Mouse (Mus musculus): ENCODE data around the gene Gramd2.
"Not testable (repeated sequence)": the region's sequence is repeated elsewhere in the genome, so short reads cannot be mapped to it uniquely, and the experiment has no call there.

Gramd2 gene

DNA sequence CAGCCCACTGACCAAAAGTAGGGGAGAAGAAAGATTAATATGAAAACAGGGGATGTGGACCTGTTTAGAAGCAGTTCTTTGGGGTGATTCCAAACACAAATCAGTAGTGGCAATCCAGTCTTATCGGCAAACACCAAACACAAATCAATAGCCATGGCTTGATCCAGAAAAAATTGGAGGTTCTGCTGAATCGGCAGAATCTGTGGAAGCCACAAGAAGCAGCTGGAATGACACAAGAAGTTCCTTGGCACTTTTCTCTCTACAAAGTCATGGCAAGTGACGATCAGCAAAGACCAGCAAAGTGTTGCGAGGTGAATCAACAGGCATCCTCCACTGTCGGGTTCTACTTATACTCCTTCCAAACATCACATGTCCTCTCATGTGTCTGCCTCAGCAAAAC lies 41.2 kb downstream of the Gramd2 start:
- DNase-seq (ENCODE audit: low read depth, low spot score) = no peak

DNA sequence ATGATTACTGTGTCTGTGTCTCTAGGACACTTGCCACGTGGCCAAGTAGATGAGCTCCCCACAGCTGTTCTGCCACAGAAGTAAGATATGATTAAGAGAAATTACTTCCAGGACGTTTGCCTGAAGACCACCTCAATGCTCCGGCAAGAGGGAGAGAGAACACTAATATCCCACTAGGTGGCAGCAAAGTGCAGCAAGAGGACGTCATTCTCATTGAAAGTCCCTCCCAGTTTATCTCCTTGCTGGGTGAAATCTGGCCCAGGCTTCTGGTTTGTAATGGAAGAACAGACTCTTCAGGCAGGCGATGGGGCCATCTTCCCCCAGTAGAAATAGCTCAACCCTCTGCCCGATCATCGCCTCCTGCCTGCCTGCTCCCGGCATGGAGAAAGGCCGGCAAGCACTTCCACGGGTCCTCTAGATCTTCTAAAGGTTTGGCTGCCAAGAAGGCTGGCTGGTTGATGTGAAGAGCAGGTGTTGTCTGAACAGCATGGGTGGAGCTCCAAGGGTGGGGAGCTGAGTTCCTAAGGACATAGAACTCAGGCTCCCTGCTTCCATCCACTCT lies 43.2 kb downstream of the Gramd2 start:
- peak; percentile 90 for DNase-seq (ENCODE audit: low read depth, low spot score)

DNA sequence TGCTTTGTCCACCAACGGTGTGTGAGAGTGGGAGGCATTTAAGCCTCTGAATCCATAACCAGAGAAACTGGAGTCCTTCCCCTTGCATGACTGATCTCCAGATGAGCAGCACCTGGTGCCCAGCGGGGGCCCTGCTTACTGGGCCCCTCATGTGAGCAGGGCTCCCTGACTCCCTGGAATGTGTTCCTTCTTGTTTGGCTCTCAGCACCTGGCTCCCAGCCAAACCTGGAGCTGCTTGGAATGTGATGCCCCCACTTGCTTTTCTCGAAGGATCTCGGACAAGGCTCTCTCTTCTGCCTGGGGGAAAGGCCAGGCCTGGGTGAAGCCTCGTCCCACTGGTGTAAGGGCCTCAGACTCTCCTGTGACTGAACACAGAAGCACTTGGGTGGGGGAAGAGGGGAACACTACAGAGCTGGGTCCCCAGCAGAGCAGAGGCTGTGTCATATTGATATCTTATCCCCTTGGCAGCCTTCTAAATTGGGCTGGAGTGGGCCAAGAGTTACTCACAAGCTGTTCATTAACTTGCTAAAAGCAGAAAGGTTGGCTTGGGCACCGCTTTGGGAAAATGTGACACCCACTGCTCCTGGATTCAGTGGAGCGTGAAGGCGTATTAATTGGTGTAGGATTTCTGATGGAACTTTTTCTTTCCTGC lies 44.0 kb downstream of the Gramd2 start:
- DNase-seq (ENCODE audit: low read depth, low spot score) = peak; percentile 54

DNA sequence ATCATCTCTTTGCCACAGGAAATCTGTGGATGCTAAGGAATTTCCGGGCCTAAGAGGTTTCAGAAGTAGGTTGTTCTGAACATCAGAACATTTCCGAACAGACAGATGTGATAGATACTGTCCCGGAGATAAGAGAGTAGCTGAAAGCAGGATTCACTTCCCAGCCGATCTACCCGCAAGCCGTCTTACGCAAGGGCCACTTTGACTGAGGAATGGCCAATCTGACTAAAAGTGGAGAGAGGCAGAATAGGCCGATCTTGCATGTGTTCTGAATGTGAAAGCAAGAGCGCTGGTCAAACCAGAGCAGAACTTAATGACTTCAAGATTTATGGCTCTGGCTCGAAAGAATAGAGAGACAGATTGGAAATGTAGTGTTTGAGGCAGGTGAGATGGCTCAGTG lies 45.6 kb downstream of the Gramd2 start:
- no peak for DNase-seq (ENCODE audit: low read depth, low spot score)

DNA sequence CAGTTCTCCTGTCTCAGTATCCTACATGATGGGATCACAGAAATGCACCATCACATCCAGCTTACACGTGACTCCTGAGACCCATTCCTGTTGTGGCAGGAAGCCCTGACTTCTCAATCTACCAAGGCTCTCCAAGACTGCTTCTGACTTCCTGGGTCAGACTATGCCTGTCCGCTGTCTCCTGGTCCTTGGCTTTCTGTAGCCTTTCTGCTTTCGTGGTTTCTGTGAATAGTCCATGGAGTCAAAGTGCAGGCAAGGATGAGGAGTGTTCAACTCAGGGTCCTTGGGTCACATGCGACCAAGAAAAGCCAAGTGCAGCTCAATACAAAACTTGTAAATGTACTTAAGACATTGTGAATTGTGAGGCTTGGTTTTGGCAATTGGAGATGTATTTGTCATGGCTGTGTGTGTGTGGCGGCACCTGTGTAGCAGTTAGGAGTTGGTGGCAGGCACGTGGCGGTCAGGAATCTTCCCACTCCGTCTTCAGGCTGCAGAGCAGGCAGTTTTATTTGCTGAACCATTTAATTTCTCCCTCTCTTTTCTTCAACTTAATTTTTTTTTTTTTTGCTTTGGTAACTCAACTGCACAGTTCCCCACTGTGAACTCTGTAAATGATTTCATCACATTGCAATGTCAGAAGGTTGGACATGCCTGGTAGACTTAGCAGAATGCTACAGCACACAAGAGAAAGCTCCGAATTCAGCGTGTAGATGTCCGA lies 47.8 kb downstream of the Gramd2 start:
- no peak for DNase-seq (ENCODE audit: low read depth, low spot score)

DNA sequence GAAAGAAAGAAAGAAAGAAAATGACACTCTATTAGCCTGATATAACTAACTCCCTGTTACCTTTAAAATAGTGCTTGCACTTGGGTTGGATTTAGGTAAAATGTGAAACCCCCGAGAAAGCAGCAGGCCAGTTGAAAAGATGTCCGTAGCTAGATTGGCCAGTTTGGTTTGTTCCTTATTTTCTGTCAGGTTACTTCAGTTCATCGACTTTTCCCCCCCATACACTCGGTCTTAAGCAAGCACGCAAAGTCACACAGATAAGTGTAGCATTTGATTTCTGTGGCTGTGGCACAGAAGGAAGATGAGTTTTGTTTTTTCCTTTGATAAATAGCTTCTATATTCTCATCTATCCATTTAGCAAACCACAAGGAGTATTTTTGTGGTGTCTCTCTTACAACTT lies 51.2 kb downstream of the Gramd2 start:
- DNase-seq (ENCODE audit: low read depth, low spot score) = no peak

DNA sequence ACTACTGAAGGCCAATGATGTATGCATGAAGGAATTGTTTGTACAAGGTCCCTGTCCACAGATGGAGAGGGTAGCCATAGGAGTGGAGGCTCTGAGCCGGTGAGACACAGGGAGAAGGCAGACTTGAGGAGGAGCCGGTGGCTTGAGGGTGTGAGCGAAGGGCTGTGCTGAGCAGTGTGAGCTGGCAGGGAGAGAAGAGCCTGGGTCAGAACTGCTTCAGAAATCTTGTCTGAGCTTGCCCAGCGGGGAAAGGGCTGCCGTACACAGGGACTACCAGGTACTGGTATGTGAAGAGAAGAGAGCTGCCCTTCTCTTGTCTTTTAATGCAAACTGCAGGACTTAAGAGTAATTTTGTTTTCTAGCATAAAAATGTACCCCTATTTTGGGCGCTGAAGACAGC lies 53.1 kb downstream of the Gramd2 start:
- DNase-seq (ENCODE audit: low read depth, low spot score) = no peak

DNA sequence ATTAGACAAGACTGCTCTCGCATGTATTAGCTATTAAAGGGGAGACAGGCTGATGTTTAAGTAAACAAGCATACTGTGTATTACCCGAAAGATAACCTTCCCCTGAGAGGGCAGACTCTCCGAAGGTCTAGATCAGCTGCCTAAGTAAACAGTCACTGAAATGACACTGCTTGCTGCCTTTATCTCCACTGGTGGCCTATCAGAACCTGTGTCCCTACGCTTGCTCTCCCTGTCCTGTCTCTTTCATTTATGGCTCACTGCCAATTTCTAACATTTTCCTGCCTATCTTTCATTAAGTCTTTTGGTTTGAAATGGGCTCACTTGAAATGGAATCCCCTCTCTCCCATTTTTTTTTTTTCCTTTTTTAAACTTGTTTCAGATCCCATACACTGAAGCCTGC lies 55.5 kb downstream of the Gramd2 start:
- DNase-seq (ENCODE audit: low read depth, low spot score) = no peak

DNA sequence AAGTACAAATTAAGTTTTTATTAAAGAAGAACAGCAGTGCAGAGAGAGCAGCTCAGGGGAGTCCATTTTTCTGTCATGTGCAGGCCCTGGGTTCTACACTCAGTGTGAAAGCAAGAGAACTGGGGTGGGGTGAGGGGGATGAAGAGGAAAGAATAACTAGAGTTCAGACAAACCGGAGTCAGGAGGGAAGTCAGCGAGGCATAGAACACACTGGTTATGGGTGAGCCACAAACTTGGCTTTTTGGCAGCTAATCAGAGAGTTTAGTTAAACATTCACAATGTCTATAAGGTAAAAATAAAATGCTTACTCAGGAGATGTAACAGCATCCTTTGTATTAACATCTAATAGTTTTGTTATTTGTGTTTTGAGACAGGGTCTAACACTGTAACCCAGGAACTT lies 60.6 kb downstream of the Gramd2 start:
- no peak for DNase-seq (ENCODE audit: low read depth, low spot score)

DNA sequence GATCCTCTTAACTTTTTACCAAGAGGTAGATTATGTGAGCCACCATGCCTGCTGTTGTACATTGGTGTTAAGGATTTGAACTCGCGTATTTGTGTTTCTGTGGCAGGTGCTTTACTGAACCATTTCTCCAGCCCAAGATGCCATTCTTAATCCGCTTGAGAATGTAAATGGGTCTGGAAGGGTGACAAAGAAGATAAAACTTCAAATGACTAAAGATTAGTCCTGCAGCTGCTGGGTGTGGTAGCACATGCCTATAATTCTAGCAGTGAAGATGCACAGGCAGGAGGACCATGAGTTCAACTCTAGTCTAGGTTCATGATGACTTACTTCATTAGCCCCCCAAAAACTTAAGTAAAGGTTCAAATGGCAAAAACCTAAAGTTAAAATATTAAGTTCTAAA lies 64.0 kb downstream of the Gramd2 start:
- DNase-seq (ENCODE audit: low read depth, low spot score) = no peak

DNA sequence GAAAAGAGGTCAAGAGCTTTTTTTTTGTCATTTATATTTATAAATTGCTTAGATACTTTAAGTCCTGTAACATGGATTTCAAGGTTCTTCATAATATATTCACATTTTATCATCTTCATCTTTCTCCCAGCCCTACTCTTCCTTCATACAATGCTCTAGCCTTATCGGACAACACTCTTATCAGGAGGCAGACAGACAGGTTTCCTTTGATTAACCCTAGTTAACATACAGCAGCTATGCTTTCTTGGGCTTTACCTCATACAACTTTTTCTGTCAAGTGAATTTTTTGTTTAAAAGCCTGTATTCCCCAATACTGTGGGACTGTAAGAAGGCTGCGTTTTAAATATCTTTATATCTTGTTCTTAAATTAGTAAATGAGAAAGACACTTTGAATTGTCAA lies 68.4 kb downstream of the Gramd2 start:
- no peak for DNase-seq (ENCODE audit: low read depth, low spot score)

DNA sequence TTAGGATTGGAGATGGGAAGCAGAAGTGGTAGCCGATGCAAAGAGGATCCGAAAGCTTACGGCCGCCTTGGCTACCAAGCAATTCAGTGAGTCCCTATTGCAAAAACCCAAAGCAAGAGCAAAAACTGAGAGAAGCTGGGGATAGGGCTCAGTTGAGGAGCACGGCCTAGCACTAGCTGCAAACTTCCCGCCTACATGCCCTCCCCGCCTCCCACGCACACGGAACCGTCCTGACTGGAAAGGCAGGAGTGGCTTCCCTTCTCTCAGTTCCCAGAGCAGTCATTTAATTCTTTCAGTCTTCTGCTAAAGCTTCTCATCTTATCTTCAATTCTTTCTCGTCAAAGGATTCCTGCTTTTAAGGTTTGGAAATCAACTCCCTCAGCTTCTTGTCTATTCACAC lies 69.0 kb downstream of the Gramd2 start:
- peak; percentile 37 for DNase-seq (ENCODE audit: low read depth, low spot score)

DNA sequence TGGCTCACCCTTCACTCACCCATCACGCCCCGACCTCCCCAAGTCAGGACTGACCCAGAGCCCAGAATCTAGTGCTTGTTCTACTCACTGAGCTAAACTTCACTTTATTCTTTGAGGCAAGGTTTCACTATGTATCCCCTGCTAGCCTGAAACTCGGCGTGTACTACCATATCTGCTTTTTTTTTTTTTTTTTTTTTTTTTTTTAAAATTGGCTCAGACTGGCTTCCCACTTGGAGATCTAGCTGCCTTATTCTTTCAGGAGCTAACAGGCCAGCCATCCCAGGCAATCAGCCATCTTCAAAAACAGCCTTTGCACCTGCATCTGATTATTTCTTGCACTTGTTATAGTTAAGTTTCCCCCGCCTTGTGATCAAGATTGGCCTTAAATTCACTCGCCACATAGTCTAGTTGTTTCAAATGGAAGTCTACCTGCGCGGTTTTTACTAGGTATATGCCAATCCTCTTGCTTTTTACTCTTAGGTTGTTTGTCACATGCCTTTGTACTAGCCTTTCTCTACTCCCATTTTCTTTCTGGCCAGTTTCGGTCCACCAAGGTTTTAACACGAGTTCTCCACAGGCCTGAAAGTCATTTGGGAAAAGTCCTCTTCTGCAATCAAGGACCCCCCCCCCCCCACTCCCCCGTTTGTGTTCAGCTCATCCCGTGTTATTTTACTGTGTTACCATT lies 69.8 kb downstream of the Gramd2 start:
- DNase-seq (ENCODE audit: low read depth, low spot score) = peak; percentile 22

DNA sequence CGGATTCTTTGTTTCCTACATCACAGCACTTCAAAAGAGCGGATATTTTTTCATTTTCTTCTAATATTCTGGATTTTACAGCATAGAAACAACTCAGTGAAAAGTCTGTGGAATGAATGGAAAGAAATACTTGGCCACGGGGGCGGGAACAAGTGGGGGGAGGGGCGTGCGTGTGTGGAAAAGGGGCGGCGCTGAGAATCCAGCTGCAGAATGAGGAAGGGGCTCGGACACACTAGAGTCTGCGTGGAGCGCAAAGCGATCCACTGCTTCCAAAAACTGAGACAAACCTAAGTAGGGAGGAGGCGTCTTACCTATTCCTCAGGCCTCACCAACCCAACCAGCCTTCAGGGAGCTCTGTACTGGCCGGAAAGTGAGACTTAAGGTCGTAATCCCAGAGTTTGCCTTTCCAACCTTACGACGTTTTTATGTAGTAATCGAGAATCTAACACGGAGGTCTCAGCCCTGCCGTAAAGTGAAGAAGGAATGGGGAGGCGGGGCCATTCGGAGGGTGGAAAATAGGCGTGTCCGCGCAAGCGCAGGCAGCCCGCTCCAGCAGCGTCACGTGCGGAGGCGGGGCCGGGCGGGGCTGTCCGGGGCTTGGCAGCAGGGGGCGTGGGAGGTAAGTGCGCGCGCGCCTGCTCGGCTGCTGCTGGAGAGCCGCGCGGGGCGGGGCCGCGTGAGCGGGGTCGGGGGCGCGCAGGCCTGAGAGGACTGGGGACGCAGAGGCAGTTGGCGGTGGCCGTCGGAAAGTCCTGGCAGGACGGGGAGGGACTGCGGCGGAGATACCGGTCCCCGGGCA lies 70.5 kb downstream of the Gramd2 start, which contains the start of the genes Senp8 and Myo9a:
TSS of gene Senp8 (minus strand) at position 444 of the 799 bp plus-strand sequence.
TSS of gene Myo9a (plus strand) at position 630 of the 799 bp plus-strand sequence.
- peak; percentile 99 for DNase-seq (ENCODE audit: low read depth, low spot score)

DNA sequence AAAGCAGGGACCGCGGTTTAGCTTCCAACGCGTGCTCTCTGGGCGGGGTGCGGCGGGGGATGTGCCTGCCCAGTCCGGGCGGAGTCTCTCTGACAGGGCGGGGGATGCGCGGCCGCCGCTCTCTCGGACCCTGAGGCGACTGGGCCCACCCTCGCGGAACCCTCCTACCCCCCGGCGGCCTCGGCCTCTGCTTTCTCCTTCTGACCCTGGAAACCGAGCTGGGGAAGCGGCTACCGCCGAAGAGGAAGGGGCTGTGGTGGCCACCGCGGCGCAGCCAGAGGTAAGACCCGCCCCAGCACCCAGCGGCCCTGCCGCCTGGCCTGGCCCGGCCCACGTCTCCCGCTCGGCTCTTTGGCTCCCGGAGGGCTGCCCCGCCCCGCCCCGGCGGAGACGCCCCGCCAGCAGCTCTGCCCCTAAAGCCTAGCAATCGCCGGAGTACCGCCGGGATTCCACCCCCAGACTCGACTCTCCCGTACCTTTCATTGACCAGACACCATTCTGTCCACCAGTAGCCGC lies 71.2 kb downstream of the Gramd2 start:
- DNase-seq (ENCODE audit: low read depth, low spot score) = peak; percentile 93

DNA sequence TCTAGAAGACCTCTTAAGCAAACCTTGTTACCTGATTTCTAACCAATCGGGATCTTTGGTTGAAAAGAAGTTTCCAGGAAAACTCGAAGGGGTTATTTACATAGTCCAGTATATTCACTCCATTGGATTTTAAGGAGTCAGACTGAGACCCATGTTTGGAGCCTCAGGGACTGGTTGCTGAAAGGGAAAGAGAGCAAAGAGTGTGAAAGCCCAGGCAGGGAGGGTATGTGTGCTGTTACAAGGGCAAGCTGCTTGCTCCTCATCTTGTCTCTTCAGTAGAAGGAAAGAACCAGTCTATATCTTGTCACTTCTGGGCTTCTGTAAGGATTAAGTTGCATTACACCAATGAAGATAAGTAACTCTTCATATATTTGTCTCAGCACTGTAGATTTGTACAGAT lies 72.0 kb downstream of the Gramd2 start:
- no peak for DNase-seq (ENCODE audit: low read depth, low spot score)

DNA sequence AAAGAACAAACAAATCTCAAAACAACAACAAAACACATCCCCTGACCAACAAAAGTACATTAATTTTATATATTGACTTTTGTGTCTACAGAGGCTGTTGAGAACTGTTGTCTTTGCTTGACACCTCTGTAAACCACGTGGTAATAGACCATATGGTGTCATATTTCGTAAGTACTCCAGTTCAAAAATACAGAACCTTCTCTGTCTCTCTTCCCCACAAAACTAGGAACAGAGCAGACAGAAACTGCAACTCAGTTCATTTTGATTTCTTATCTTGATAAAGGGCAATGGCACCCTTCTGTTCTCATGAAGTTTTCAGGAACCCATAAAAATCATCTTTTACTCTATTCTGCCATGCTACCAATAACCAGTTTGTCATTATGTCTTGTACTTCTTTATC lies 75.3 kb downstream of the Gramd2 start:
- no peak for DNase-seq (ENCODE audit: low read depth, low spot score)

DNA sequence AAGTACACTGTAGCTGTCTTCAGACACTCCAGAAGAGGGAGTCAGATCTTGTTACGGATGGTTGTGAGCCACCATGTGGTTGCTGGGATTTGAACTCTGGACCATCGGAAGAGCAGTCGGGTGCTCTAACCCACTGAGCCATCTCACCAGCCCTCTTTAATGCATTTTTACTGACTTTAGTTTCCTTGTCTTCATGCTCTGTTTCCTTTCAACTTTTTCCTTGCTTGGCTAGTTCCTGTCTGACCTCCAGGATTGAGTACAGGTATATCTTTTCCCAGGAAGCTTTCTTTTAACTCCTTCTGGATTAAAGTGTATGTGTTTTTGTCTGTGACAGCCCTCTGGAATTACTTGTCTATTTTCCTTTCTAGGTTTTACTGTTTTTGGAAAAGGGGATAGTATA lies 77.1 kb downstream of the Gramd2 start:
- DNase-seq (ENCODE audit: low read depth, low spot score) = not testable (repeated sequence)

DNA sequence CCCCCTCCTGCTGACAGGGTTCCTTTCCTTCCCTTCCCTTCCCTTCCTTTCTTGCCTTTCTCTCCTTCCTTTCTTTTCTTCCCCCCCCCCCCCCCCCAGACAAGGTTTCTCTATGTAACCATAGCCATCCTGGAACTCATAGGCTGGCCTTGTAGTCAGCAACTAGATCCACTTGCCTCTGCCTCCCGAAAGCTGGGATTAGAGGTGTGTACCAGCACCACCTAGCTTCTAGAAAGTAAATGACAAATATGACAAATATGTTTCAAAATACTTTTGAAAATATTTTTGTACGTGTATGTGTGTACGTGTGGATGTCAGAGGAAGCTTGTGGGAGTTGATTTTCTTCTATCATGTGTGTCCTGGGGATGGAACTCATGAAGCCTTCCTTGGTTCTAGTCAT lies 80.6 kb downstream of the Gramd2 start:
- DNase-seq (ENCODE audit: low read depth, low spot score) = no peak

DNA sequence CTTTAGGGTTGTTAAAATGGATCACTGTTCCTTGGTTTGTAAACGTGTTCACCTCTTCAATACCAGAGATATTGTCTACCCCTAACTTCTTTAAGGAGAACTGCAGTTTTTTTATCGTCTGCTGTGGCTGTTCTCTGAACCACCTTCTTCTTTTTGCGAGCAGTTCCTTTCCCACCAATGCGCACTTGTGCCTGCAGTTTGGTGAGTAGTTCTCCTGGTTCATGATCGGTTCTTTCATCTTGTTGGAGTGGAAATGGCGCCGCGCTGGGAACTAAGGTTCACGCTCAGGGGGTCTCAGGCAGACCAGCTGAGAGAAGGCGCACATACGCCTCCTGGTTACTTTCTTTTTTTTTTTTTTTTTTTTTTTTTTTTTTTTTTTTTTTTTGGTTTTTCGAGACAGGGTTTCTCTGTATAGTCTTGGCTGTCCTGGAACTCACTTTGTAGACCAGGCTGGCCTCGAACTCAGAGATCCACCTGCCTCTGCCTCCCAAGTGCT lies 87.1 kb downstream of the Gramd2 start:
- DNase-seq (ENCODE audit: low read depth, low spot score) = peak; percentile 62

All from ZHBTc4 (cell line).